Mouse (Mus musculus) CD4-positive helper T cell, adult 2 months (primary cell): ENCODE data around the gene Gtpbp3.

ENCODE experiments used
- DNase-seq: peaks from one replicate; pipeline ENCODE4 v3.0.0-alpha.2; 2012; ENCODE audit warnings: low read depth, missing footprints, low spot score

Gtpbp3 gene

GRCm38 (mm10) chr8:71530735-71531467 is 43.0 kb downstream of the Gtpbp3 start:
- DNase-seq = peak; percentile 44

GRCm38 (mm10) chr8:71534263-71534810 is 46.4 kb downstream of the Gtpbp3 start:
- DNase-seq = no peak

GRCm38 (mm10) chr8:71535663-71536062 is 47.8 kb downstream of the Gtpbp3 start:
- peak; percentile 28 for DNase-seq

- peak; percentile 94 for DNase-seq
Measured at GRCm38 (mm10) chr8:71537028-71537867, 49.3 kb downstream of the Gtpbp3 start, which contains the start of gene Bst2. Bst2 (minus strand) TSS chr8:71537456.

- DNase-seq = peak; percentile 98
Measured at GRCm38 (mm10) chr8:71542632-71543343, 54.9 kb downstream of the Gtpbp3 start, which contains the start of gene Mvb12a. Mvb12a (plus strand) TSS chr8:71542922.

- DNase-seq = no peak
Measured at GRCm38 (mm10) chr8:71543755-71544154, 55.9 kb downstream of the Gtpbp3 start.

- DNase-seq = no peak
Measured at GRCm38 (mm10) chr8:71545053-71545452, 57.1 kb downstream of the Gtpbp3 start.

GRCm38 (mm10) chr8:71547590-71547989 is 59.7 kb downstream of the Gtpbp3 start:
- no peak for DNase-seq
